8 mouse cellular contexts compared by ENCODE assay signal in genomic region chr5:141240441-141240840, GRCm38 (mm10). TPM values are rescaled to one million over a fixed set of nuclear protein-coding genes. Genes with fewer than 3 reads are reported as not detected.
DNase-seq lines count a peak whose midpoint lies in the region; ATAC-seq lines count a peak whose summit lies in the region.

No protein-coding gene starts in this region.

- H3K4me3 ChIP-seq in heart, embryonic 11.5 days (ENCODE audit: low read depth, low read length), result peak overlapping the region; percentile 78
- peak overlapping the region; percentile 67 for H3K4me3 ChIP-seq in limb, embryonic 15.5 days
- H3K4me3 ChIP-seq in stomach, embryonic 14.5 days (ENCODE audit: low read depth, low read length), result peak overlapping the region; percentile 74

- 0% methylated on average over 10 of the region's 10 CpGs for WGBS in heart, embryonic 11.5 days (ENCODE audit: insufficient replicate concordance)
- WGBS in limb, embryonic 15.5 days, result under 1% methylated on average over 10 of the region's 10 CpGs
- 1% methylated on average over 10 of the region's 10 CpGs for WGBS in stomach, embryonic 14.5 days

- no peaks in the 10 kb centered on the region for H3K9me3 ChIP-seq in heart, embryonic 11.5 days (replicated peaks; ENCODE audit: control insufficient read depth, low read length)
- no peaks in the 10 kb centered on the region for H3K9me3 ChIP-seq in limb, embryonic 15.5 days
- H3K9me3 ChIP-seq in stomach, embryonic 14.5 days (ENCODE audit: control insufficient read depth, low read depth, low read length), result no peaks in the 10 kb centered on the region

- ATAC-seq in heart, embryonic 11.5 days (replicated peaks; ENCODE audit: insufficient number of reproducible peaks, low FRiP score, low TSS enrichment), result no peak
- 0 out of 2 replicates have a peak, but pooled peaks have one; percentile 25 for ATAC-seq in limb, embryonic 15.5 days (ENCODE audit: insufficient number of reproducible peaks, low FRiP score, low TSS enrichment, low read depth)
- no peak for ATAC-seq in stomach, embryonic 14.5 days (ENCODE audit: insufficient number of reproducible peaks, insufficient read depth, low FRiP score, low read depth)

- peaks cover 12% of the 10 kb centered on the region for H3K27me3 ChIP-seq in heart, embryonic 11.5 days (ENCODE audit: control insufficient read depth, insufficient read depth, low read length)
- H3K27me3 ChIP-seq in limb, embryonic 15.5 days, result peaks cover 32% of the 10 kb centered on the region
- H3K27me3 ChIP-seq in stomach, embryonic 14.5 days (ENCODE audit: control insufficient read depth, insufficient read depth, low read length), result 0 out of 2 replicates have a peak, but pooled peaks cover 2% of the 10 kb centered on the region

- no peaks in the 10 kb centered on the region for H3K36me3 ChIP-seq in heart, embryonic 11.5 days (ENCODE audit: control insufficient read depth, insufficient read depth, low read length)
- H3K36me3 ChIP-seq in limb, embryonic 15.5 days, result no peaks in the 10 kb centered on the region
- H3K36me3 ChIP-seq in stomach, embryonic 14.5 days (ENCODE audit: control insufficient read depth, insufficient read depth, low read length), result no peaks in the 10 kb centered on the region

- no peak overlapping the region for H3K27ac ChIP-seq in heart, embryonic 11.5 days (ENCODE audit: low read depth, low read length)
- H3K27ac ChIP-seq in limb, embryonic 15.5 days, result peak overlapping the region; percentile 74
- H3K27ac ChIP-seq in stomach, embryonic 14.5 days (ENCODE audit: low read length), result no peak overlapping the region

- peak overlapping the region; percentile 95 for H3K4me2 ChIP-seq in heart, embryonic 11.5 days
- peak overlapping the region; percentile 96 for H3K4me2 ChIP-seq in limb, embryonic 15.5 days
- H3K4me2 ChIP-seq in stomach, embryonic 14.5 days (replicated peaks; ENCODE audit: low read depth, low read length), result peak overlapping the region; percentile 92

- H3K4me1 ChIP-seq in heart, embryonic 11.5 days (ENCODE audit: control insufficient read depth, insufficient read depth, low read length), result peaks cover 28% of the 10 kb centered on the region
- H3K4me1 ChIP-seq in limb, embryonic 15.5 days, result peaks cover 43% of the 10 kb centered on the region
- peaks cover 18% of the 10 kb centered on the region for H3K4me1 ChIP-seq in stomach, embryonic 14.5 days (ENCODE audit: control insufficient read depth, insufficient read depth, low read length)

- peak overlapping the region; percentile 40; the same call in 1 of the 2 replicates for H3K9ac ChIP-seq in heart, embryonic 11.5 days (ENCODE audit: low read depth, low read length)
- H3K9ac ChIP-seq in limb, embryonic 15.5 days, result 0 out of 2 replicates have a peak overlapping the region, but pooled peaks have one; percentile 33
- no peak overlapping the region; the same call in 1 of the 2 replicates for H3K9ac ChIP-seq in stomach, embryonic 14.5 days (replicated peaks; ENCODE audit: low read depth, low read length)

- peak; percentile 12 to 45 for DNase-seq in adrenal gland, adult (ENCODE audit: inconsistent age in 2 of 2, low spot score in 1 of 2)
- DNase-seq in adrenal gland, adult 18-20 months (ENCODE audit: low spot score in 2 of 2), result no peak
- DNase-seq in R1 (ENCODE audit: low read depth, low spot score), result peak; percentile 13
- no peak for DNase-seq in layer of hippocampus, adult 11-12 months (ENCODE audit: low spot score)
- no peak for DNase-seq in c-Kit-positive CD71-positive TER-119-positive erythroid progenitor cells, embryonic 14.5 days (ENCODE audit: low spot score)

RNA-seq across cellular contexts. Expression of gene Sdk1, which starts 0.8 kb away (rescaled TPM):
- 10 to 100 TPM in 1 of 2 experiments, 1 to 10 TPM in 1; 6.7 to 11.7 TPM for total RNA-seq in adrenal gland, adult 18-20 months (2021)
- polyA plus RNA-seq in heart, embryonic 11.5 days (2014; fragmentation: Nextera tagmentation; extraction: Ambion mirVana), result 1.9 and 3.1 TPM in 2 replicates
- polyA plus RNA-seq in limb, embryonic 15.5 days (2015; fragmentation: Nextera tagmentation; extraction: Ambion mirVana), result 1.7 and 1.9 TPM in 2 replicates
- polyA plus RNA-seq in stomach, embryonic 14.5 days (2014; fragmentation: Nextera tagmentation; extraction: Ambion mirVana), result 4.6 and 5.6 TPM in 2 replicates

Comparison
In these comparisons a context has a peak if more than half of its experiments do, and no peak if none do; other contexts are left out.
1. DNase-seq: peak in adrenal gland, adult (2 of 2) and R1 (single experiment); none in adrenal gland, adult 18-20 months (0 of 2), layer of hippocampus, adult 11-12 months (single experiment) and c-Kit-positive CD71-positive TER-119-positive erythroid progenitor cells, embryonic 14.5 days (single experiment).
2. Peak in every context shown above with its lines, with median percentiles within 50 percentile points of each other: H3K4me2 ChIP-seq and H3K4me3 ChIP-seq.